Mouse (Mus musculus) ES-CJ7 (cell line): ENCODE data around the gene Luc7l2.
"Not testable (repeated sequence)": the region's sequence is repeated elsewhere in the genome, so short reads cannot be mapped to it uniquely, and the experiment has no call there.

Experiments
- DNase-seq: peaks from one replicate; pipeline ENCODE4 v3.0.0; 2011; ENCODE audit warnings: low read depth, low spot score

Luc7l2 gene

DNA sequence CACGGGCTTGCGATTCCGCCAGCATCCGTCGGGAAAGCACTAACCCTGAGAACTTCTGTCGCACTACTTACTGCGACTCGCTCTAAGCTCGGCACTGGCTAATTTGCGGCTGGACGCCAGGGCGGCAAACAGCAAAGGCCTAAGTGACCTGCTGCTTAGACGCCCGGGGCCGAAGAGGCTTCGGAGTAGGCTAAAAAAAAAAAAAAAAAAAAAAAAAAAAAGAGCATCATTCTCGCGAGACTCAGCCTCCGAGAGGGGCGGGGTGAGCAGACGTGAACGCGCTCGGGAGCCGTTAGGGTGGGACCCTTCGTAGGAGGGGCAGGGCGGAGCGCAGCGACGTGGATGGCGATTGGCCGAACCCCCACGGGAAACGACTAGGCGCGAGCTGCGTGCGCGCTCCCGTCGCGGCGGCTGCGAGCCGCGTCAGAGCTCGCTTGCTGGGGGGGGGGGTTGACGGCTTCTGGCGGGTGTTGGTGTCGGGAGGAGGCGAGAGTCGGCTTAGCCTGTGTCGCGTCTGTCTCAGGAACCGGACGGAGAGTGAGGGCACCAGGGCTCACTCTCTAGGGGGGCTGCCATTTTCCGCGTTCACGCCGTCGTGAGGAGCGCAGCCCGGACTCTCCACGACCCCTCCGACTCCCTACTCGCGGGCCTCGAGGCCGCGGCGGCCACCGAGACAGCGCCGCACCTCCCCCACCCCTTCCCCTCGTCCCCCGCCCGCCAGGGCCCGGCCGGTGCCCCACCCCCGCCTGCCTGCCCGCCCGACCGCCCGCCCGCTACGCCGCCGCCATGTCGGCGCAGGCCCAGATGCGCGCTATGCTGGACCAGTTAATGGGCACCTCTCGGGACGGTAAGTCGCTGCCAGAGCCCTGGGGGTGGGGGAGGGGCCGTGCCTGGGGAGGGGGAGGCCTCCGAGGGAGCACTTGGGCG lies at the start of gene Luc7l2:
Luc7l2 (plus strand) TSS at position 273 of the 927 bp plus-strand sequence.
- DNase-seq, result peak; percentile 99

- no peak for DNase-seq
Measured at GRCm38 (mm10) chr6:38512096-38512495, 39.0 kb upstream of the Luc7l2 start.

GRCm38 (mm10) chr6:38512830-38513229 lies 38.3 kb upstream of the Luc7l2 start:
- peak; percentile 20 for DNase-seq

DNA sequence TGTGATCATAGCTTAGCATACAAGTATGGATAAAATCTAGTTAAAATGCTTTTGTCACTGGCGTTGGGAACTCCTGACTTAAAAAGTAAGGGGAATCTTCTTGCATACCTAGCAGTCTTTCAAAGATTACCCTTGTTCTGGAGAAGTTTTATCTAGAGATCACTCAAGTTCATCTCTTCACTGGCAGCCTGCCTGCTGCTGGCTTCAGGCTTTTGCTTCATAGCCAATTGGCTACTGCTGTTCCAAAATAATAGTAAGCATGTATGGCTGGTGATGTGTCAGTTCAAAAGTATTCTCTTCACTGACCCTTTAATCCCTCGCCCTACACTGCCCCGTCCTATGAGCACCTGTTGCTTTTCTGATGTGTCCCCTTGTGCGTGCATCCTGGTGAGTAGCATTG lies 35.9 kb upstream of the Luc7l2 start:
- no peak for DNase-seq

GRCm38 (mm10) chr6:38523851-38524250 lies 27.3 kb upstream of the Luc7l2 start:
- peak; percentile 47 for DNase-seq

DNA sequence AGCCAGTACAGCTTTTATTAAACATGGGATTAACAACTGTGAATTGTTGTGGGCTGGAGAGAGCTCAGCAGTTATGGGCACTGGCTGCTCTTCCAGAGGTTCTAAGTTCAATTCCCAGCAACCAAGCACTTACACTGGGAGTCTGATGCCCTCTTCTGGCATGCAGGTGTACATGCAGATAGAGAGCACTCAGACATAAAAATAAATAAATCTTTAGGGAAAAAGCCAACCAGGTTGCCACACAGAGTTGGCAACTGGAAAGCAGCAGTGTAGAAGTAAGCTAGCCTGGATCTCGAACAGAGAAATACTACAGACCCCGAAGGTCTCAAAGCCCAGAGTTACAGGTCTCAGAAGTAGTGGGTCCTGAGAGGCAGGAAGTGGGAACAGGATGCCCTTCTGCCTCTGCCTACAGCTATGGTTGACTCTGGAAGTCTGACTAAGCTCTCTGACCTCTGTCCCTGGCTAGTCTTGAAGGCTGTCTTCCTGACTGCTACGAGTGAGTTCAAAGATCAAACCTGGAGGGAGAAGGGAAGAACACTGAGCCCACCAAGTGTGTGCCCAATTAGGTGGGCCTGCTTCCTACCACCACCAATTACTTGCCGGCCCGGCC lies 19.8 kb upstream of the Luc7l2 start:
- peak; percentile 79 for DNase-seq

DNA sequence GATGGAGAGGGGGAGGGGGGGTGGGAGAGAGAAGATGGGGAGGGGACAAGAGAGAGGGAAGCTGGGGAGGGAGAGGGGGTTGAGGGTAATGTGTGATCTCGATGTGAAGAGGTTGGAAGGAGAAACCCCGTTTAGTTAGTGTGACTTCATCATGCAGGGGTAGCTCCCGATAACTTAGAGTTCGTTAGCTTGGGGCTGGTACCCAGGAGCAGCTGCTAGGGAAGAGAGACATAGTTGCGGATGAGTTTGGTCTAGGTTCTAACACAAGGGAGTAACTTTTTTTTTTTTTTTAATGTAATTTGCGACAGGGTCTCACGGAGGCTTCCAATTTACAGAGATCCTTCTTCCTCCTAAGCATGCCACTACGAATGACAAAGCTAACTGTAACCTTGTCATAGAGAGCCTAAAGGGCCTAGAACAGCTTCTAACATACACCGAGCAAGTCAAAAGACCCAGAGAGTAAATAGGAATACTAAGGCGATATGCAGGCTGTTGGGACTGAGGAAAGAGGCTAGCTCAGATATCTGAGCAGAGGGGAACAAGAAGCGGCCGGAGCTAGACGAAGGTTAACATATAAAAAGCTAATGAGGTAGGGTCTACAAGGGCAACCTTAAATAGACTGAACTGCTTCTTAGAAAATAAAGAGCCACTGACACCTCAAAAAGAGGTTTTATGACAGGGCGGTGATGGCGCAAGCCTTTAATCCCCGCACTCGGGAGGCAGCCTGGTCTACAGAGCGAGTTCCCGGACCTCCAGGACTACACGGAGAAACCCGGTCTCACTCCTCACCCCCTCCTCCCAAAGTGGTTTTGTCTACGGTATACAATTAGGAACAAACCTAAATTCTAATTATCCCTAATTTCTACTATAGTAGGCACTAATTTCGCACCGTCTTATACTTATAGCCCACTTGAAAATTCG lies 18.4 kb upstream of the Luc7l2 start:
- peak; percentile 19 for DNase-seq

DNA sequence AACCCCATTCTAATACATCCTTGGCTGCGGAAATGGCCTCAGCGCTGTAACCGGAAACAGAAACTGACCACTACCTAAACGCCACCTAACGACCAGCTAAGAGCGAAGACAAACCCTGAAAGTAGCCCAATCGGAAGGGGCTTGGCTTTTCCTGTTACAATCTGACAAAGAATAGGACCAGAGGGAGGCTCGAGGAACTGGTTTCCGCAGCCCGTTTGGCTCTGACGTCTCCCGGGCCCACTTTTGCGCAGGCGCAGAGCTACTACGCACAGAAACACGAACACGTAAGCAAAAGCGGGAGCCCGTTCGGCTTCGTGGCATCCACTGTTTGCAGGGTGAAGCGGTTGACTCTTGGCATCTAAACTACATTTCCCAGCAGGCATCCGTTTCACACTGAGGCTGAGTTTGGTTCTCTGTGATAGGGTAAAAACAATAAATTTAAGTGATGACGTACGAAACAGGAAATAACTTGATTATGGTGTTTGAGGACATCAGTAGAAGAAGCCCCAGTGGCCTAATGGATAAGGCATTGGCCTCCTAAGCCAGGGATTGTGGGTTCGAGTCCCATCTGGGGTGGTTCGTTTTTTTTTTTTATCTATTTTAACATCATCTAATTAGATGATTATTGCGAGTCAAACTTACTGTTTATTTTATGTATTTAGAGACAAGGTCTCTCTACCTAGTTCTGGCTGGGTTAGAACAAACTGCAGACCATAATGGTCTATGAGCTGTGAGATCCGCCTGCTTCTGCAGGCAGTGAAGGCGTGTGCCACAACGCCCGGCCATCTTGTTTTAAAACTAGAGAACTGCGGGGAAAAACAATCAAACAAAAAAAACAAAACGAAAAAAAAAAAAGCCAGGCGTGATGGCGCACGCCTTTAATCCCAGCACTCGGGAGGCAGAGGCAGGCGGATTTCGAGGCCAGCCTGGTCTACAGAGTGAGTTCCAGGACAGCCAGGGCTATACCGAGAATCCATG lies 17.4 kb upstream of the Luc7l2 start, which contains the start of gene Fmc1:
Fmc1 (plus strand) TSS at position 75 of the 978 bp plus-strand sequence.
- peak; percentile 100 for DNase-seq

DNA sequence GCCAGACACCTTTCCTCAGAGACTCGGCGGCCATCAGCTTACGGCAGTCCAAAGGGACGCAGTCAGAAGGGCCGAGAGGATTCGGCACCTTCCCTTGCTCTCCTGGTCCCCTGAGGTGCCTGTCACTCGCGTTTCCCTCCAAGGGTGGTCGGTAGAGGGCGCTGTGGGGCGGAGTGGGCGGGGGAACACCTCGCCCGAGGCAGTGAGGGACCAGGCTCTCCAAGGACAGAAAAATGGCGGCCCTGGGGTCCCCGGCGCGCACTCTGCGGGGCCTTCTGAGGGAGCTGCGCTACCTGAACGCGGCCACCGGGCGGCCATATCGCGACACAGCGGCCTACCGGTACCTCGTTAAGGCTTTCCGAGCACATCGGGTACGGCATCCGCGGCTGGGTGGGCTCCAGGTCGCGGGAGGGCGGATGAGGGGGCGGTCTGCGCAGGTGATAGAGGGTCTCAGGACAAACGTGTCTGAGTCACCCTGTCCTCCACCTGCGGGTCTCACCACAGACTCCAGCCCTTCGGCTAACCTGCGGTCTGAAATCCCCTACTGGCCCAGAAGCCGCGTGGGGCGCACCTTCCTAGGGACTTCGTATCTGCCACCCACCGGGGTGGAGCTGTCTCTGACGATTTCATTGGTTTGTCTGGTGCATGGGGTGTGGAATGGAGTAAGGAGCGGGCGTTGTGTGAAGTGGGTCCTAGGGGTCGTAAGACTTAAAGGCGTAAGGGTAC lies 16.3 kb upstream of the Luc7l2 start:
- DNase-seq, result peak; percentile 97

DNA sequence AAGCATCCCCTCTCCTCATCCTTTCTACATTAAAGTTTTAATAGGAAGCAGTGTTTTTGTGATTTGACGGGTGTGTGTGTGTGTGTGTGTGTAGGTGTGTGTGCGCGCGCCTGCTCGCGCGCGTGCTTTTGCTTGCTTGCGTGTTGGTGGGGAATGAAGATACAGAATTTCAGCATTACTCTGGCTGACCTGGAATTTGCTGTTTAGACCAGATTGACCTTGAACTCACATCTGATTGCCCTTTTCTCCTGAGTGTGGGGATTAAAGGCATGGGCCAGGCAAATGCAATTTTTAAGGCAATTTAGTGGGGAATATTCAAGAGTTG lies 15.8 kb upstream of the Luc7l2 start:
- DNase-seq, result no peak

DNA sequence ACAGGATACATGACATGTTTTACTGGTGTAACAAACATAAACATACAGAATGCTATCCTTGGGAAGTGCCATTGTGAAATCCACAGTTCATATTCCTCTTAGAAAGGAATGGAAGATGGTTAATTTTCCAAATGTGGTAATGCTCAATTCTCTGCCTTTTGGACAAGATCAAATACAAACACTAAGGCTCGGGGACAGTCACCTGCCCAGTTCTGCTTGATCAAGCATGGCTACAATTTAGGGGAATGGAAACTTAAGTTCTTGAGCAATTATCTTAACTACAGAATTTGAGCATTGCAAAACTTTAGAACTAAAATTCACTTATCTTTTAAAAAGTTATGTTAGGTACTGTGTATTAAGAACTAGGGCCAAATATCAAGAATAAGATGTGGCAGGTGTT lies 15.3 kb upstream of the Luc7l2 start:
- DNase-seq, result no peak

DNA sequence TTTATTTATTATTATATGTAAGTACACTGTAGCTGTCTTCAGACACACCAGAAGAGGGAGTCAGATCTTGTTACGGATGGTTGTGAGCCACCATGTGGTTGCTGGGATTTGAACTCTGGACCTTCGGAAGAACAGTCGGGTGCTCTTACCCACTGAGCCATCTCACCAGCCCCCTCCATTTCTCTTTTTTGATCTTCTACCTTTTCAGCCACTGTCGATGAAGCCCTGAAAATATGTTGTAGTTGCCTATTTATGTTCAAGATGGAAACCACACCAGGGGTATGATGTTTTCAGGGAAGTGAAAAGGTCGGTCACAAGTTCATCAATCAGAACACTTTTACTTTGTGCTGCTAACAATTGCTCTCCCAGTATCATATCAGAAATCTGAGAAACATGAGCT lies 7.0 kb upstream of the Luc7l2 start:
- not testable (repeated sequence) for DNase-seq

GRCm38 (mm10) chr6:38547005-38547404 lies 4.1 kb upstream of the Luc7l2 start:
- DNase-seq, result not testable (repeated sequence)

- DNase-seq, result no peak
Measured at GRCm38 (mm10) chr6:38547707-38548106, 3.4 kb upstream of the Luc7l2 start.

- not testable (repeated sequence) for DNase-seq
Measured at GRCm38 (mm10) chr6:38548595-38548994, 2.5 kb upstream of the Luc7l2 start.

DNA sequence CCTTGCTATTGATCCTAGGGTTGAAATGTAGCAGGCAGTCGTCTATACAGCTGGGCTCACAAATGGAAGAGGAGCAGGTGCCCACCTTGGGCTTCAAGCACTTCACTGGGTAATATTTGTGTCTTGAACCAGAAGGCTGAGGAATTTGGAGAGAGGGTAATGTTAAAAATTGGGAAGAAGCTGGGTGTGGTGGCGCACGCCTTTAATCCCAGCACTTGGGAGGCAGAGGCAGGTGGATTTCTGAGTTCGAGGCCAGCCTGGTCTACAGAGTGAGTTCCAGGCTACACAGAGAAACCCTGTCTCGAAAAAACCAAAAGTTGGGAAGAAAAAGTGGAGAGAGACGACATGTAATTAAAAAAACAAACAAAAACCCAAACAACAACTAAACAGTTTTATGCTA lies 1.3 kb upstream of the Luc7l2 start:
- DNase-seq, result not testable (repeated sequence)

- peak; percentile 63 for DNase-seq
Measured at GRCm38 (mm10) chr6:38550250-38551061, 678 bp upstream of the Luc7l2 start.

DNA sequence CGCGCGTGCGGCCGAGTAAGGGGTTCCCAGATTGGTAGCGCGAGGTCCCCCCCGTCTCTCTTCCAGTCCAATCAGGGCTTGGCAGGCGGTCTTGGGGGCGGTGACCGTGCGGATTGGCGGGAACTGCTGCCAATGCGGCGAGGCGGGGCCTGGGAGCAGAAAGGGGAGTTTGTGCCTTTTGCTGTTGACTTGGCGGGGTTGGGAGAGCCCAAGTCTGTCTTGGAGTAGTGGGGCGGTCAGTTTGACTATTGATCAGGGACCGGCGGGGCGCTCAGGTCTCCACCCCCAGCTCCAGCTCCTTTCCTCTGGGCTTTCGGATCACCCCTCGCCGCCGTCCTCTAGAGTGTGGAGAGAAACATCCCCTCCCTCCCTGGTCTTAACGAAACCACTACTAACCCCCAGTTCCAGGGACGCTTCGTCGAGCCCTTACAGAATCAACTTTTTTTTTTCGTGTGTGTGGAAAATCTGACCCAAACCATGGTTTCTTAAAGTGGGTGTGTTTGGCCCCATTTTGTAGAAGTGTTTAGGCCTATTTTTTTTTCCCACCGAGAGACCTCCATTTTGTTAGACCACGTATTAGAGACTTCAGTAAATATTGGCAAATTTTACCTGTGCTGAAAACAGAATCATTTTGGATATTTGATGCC lies 978 bp downstream of the Luc7l2 start:
- peak; percentile 98 for DNase-seq

GRCm38 (mm10) chr6:38552636-38553000 lies 1.5 kb downstream of the Luc7l2 start:
- DNase-seq, result no peak
